Mouse (Mus musculus): ENCODE data around the gene Atp8b4. TPM values are rescaled to one million over a fixed set of nuclear protein-coding genes. Genes with fewer than 3 reads are reported as not detected.
"Not testable (repeated sequence)": the region's sequence is repeated elsewhere in the genome, so short reads cannot be mapped to it uniquely, and the experiment has no call there.

Gene Atp8b4
- polyA plus RNA-seq, 1 experiment from 2014 or later, result 0.17 TPM

GRCm38 (mm10) chr2:126492713-126493112 lies 7.8 kb downstream of the Atp8b4 start:
- Histone ChIP-seq H3K4me1 (replicated peaks) (no peaks in the 10 kb centered on the region), H3K27me3 (ENCODE audit: insufficient read depth, poor library complexity, severe bottlenecking) (no peaks in the 10 kb centered on the region), H3K36me3 (no peaks in the 10 kb centered on the region), H3K27ac (no peak overlapping the region), H3K9me3 (no peaks in the 10 kb centered on the region), H3K4me3 (no peak overlapping the region)
- no peak for DNase-seq (ENCODE audit: low spot score)
- WGBS, result 70% methylated on average over 5 of the region's 5 CpGs

GRCm38 (mm10) chr2:126491446-126491845 lies 9.0 kb downstream of the Atp8b4 start:
- no peak for DNase-seq (ENCODE audit: low spot score)
- Histone ChIP-seq H3K4me3 (no peak overlapping the region), H3K4me1 (replicated peaks) (no peaks in the 10 kb centered on the region), H3K27ac (no peak overlapping the region), H3K27me3 (ENCODE audit: insufficient read depth, poor library complexity, severe bottlenecking) (no peaks in the 10 kb centered on the region), H3K36me3 (no peaks in the 10 kb centered on the region), H3K9me3 (no peaks in the 10 kb centered on the region)
- WGBS, result 89% methylated on average over 4 of the region's 4 CpGs

DNA sequence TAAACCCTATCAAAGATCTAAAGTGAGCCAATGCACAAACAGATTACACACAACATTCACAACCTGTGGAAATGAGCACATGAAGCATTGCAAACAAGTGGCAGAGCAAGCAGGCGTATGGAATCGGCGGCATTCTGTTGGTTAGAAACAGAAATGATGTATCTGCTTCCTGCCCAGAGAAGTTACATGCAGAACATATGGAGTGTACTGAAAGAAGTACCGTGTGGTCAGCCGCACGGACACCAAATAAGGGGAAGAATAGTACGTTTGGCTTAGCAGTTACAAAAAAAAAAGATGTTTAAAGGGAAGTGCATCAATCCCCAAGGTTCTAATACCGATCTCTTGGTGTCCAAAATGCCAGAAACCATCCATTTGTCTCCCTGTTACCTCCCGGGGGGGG lies 9.9 kb downstream of the Atp8b4 start:
- Histone ChIP-seq H3K4me3 (no peak overlapping the region), H3K27ac (no peak overlapping the region)
- WGBS, result 85% methylated on average over 9 of the region's 9 CpGs

DNA sequence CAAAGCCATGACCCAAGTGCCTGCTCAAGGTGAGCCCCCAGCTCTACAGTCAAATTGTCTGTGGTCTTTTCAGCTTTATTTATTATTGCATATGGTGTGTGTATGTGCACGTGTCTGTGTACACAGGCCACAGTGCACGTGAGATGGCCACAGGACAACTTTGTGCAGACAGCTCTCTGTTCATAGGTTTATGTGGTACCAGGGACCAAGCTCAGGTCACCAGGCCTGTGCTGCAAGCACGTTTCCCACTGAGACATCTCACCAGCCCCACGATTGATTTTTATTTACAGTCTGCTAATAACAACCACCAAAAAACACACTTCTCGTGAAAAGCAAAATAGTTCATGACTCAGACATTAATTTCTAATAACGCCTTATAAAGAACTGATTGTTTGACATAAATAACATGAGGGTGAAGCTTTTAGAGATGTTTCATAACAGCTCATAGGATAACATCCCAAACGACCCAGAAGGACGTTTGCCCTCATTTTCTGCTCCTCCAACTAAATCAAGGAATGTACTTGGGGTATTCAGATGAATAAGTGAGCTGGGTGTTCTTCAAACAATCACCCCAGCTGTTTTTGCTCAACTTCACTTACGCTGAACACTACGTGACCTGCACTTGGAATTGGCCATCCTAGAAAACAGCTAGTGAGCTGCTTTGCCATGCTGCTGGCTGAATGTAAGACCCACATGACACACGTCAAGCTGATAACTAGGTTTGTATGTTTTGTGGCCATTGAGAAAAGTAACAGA lies 15.0 kb downstream of the Atp8b4 start:
- H3K4me1 ChIP-seq (replicated peaks), result 0 out of 2 replicates have a peak, but pooled peaks cover 3% of the 10 kb centered on the region
- no peaks in the 10 kb centered on the region for H3K27me3 ChIP-seq (ENCODE audit: insufficient read depth, poor library complexity, severe bottlenecking)
- H3K27ac ChIP-seq, result no peak overlapping the region
- WGBS, result 87% methylated on average over 11 of the region's 11 CpGs
- H3K4me3 ChIP-seq, result no peak overlapping the region
- DNase-seq (ENCODE audit: low spot score), result no peak
- H3K9me3 ChIP-seq, result no peaks in the 10 kb centered on the region
- H3K36me3 ChIP-seq, result no peaks in the 10 kb centered on the region

More for the DNA sequence above, 9.9 kb downstream of the Atp8b4 start:
- no peak for DNase-seq (ENCODE audit: low spot score)
- no peaks in the 10 kb centered on the region for H3K9me3 ChIP-seq
- no peaks in the 10 kb centered on the region for H3K36me3 ChIP-seq
- no peaks in the 10 kb centered on the region for H3K27me3 ChIP-seq (ENCODE audit: insufficient read depth, poor library complexity, severe bottlenecking)
- H3K4me1 ChIP-seq (replicated peaks), result no peaks in the 10 kb centered on the region

- DNase-seq (ENCODE audit: low spot score), result no peak
- Histone ChIP-seq H3K36me3 (no peaks in the 10 kb centered on the region), H3K4me1 (replicated peaks) (0 out of 2 replicates have a peak, but pooled peaks cover 3% of the 10 kb centered on the region)
These were observed 17.1 kb downstream of the Atp8b4 start for GRCm38 (mm10) chr2:126483337-126483736.

DNA sequence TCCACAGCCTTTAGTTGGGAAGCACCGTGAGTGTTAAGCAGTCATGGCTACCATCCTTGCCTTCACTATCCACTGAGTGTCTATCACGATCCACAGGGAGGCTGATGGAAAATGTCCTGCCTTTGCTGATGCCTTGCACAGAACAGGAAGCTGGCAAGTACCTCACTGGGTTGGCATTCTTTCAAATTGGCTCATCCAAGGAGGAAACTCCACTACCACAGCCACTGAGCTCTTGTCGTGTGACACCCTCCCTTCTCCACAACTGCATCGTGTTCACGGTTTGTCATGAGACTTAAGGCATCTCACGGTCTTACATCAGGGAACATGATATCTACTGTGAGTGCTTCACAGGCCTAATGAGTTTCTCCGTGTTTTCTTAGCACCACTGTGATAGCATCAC lies 22.9 kb downstream of the Atp8b4 start:
- Histone ChIP-seq H3K27me3 (ENCODE audit: insufficient read depth, poor library complexity, severe bottlenecking) (no peaks in the 10 kb centered on the region), H3K4me1 (replicated peaks) (0 out of 2 replicates have a peak, but pooled peaks cover 3% of the 10 kb centered on the region), H3K36me3 (no peaks in the 10 kb centered on the region), H3K9me3 (no peaks in the 10 kb centered on the region), H3K27ac (no peak overlapping the region), H3K4me3 (no peak overlapping the region)
- 91% methylated on average over 7 of the region's 7 CpGs for WGBS
- no peak for DNase-seq (ENCODE audit: low spot score)

More at GRCm38 (mm10) chr2:126483337-126483736, 17.1 kb downstream of the Atp8b4 start:
- no peak overlapping the region for H3K4me3 ChIP-seq
- WGBS, result 86% methylated on average over 6 of the region's 6 CpGs
- H3K27ac ChIP-seq, result no peak overlapping the region
- H3K27me3 ChIP-seq (ENCODE audit: insufficient read depth, poor library complexity, severe bottlenecking), result no peaks in the 10 kb centered on the region
- H3K9me3 ChIP-seq, result no peaks in the 10 kb centered on the region

DNA sequence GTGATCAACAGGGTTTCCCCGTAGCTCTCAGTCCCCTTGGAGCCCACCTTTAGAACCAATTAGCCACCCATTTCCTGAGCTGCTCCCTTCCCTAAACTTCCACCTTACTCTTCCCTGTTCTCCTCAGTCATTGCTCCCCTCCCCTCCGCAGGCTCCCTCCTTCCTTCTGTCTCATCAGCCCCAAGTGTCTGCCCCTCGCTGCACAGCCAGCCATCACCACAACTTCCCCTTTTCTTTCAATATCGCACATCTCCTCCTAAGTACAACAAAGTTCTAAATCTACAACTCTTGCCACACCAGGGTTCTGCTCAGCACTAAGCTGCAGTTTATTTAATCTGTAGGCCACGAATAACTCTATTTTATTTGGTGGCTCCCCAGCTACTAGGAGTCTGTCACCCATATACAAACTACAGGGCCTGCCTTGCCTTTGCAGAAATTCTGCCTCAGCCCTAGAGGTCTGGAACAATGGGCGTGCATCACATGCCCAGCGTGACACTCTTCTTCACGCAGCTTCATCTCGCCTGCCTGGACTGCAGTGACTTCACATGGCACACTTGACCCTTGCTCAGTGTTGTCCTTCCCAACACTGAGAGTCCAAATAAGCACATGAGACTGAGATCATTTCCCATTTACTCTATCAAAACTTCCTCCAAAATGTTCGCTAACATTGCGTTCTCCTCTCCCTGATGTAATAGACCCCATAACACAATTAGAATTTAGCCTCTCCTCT lies 24.6 kb downstream of the Atp8b4 start:
- Histone ChIP-seq H3K4me1 (replicated peaks) (no peaks in the 10 kb centered on the region), H3K27ac (no peak overlapping the region), H3K27me3 (ENCODE audit: insufficient read depth, poor library complexity, severe bottlenecking) (no peaks in the 10 kb centered on the region), H3K4me3 (no peak overlapping the region), H3K9me3 (no peaks in the 10 kb centered on the region), H3K36me3 (no peaks in the 10 kb centered on the region)
- DNase-seq (ENCODE audit: low spot score), result no peak
- 88% methylated on average over 11 of the region's 11 CpGs for WGBS

DNA sequence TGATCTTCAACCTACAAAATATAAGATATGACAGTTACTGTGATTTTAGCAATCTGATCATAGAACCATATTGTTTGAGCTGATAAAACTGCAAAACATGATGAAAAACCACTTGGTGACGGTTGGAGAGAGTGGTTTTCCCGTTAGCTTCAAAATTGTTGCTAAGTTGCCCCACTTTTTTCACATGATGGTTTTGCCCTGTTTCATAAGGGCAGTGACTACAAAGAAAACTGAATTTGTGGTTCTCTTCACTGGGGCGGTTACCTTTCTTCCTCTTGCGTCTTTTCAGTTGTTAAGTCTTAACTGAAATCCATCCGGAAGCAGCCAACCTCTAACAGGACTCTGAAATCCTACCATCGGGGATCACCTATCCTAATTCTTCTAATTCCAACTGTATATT lies 26.5 kb downstream of the Atp8b4 start:
- H3K27ac ChIP-seq, result no peak overlapping the region
- H3K9me3 ChIP-seq, result no peaks in the 10 kb centered on the region
- no peaks in the 10 kb centered on the region for H3K4me1 ChIP-seq (replicated peaks)
- WGBS, result 93% methylated on average over 6 of the region's 6 CpGs
- no peak overlapping the region for H3K4me3 ChIP-seq
- H3K27me3 ChIP-seq (ENCODE audit: insufficient read depth, poor library complexity, severe bottlenecking), result no peaks in the 10 kb centered on the region
- DNase-seq (ENCODE audit: low spot score), result no peak
- no peaks in the 10 kb centered on the region for H3K36me3 ChIP-seq

GRCm38 (mm10) chr2:126472836-126473235 lies 27.6 kb downstream of the Atp8b4 start:
- WGBS, result 79% methylated on average over 5 of the region's 5 CpGs
- Histone ChIP-seq H3K27ac (no peak overlapping the region), H3K36me3 (no peaks in the 10 kb centered on the region), H3K4me3 (no peak overlapping the region), H3K4me1 (replicated peaks) (no peaks in the 10 kb centered on the region), H3K9me3 (no peaks in the 10 kb centered on the region), H3K27me3 (ENCODE audit: insufficient read depth, poor library complexity, severe bottlenecking) (no peaks in the 10 kb centered on the region)
- no peak for DNase-seq (ENCODE audit: low spot score)

- Histone ChIP-seq H3K9me3 (no peaks in the 10 kb centered on the region), H3K27ac (no peak overlapping the region), H3K4me1 (replicated peaks) (no peaks in the 10 kb centered on the region), H3K36me3 (no peaks in the 10 kb centered on the region), H3K4me3 (no peak overlapping the region), H3K27me3 (ENCODE audit: insufficient read depth, poor library complexity, severe bottlenecking) (no peaks in the 10 kb centered on the region)
- DNase-seq (ENCODE audit: low spot score), result no peak
- 86% methylated on average over 4 of the region's 4 CpGs for WGBS
These were observed 32.7 kb downstream of the Atp8b4 start for GRCm38 (mm10) chr2:126467790-126468189.

DNA sequence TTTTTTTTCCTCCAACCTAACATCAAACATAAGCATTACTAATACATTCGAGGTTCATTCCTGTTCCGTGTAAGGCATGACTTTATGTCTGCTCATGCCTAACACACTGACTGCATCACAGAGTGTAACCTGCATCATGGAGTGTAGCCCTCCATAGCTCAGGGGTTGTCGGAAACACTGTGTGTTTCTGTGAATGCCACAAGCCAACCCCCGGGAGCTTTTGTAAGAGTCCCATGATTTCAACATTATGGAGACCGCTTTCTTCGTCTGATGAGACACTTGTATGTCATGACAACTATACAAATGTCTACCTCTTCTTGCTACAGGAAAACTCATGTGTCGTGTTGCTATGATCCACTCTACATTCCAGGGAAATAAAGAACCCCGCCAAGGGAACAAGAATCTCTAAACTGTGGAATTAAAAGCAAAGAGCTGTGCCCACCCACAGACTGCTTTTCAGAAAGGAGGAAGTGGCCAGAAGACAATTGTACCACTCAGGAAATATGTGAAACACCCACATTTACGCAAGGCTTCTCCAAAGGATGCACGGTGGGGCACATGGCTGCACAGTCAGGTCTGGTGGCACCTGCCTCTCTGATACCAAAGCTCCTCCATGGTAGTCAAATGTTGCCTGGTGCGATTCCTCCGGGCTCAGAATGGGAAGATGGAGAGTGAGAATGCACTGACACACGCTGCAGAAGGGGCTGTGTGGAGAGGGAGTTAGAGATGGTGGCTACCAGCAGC lies 33.9 kb downstream of the Atp8b4 start:
- H3K4me1 ChIP-seq (replicated peaks), result no peaks in the 10 kb centered on the region
- H3K36me3 ChIP-seq, result no peaks in the 10 kb centered on the region
- DNase-seq (ENCODE audit: low spot score), result no peak
- H3K9me3 ChIP-seq, result no peaks in the 10 kb centered on the region
- 85% methylated on average over 13 of the region's 13 CpGs for WGBS
- H3K4me3 ChIP-seq, result no peak overlapping the region
- no peak overlapping the region for H3K27ac ChIP-seq
- H3K27me3 ChIP-seq (ENCODE audit: insufficient read depth, poor library complexity, severe bottlenecking), result no peaks in the 10 kb centered on the region

DNA sequence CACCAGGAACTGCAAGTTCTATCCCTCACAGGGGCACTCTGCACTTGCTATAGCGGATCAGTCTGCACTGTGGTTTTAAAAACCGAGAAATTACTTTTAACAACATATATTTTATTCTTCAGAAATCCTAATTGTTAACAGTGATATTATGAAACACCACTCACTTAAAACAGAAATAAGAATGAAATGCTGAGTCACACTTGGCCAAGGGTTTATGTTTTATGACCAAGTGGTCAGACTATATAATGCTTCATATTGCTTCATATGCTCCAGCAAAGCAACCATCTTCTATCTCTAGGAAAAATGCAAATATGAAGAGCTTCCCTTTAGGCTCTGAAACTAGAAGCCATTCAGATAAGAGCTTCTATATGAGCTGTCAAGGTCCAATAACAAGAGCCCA lies 41.8 kb downstream of the Atp8b4 start:
- 94% methylated on average over 2 of the region's 2 CpGs for WGBS
- Histone ChIP-seq H3K4me3 (no peak overlapping the region), H3K27me3 (ENCODE audit: insufficient read depth, poor library complexity, severe bottlenecking) (no peaks in the 10 kb centered on the region), H3K9me3 (no peaks in the 10 kb centered on the region), H3K27ac (no peak overlapping the region), H3K4me1 (replicated peaks) (no peaks in the 10 kb centered on the region), H3K36me3 (no peaks in the 10 kb centered on the region)
- no peak for DNase-seq (ENCODE audit: low spot score)

- H3K27me3 ChIP-seq (ENCODE audit: insufficient read depth, poor library complexity, severe bottlenecking); DNase-seq (ENCODE audit: low spot score); H3K36me3 ChIP-seq; H3K4me3 ChIP-seq; H3K9me3 ChIP-seq; H3K4me1 ChIP-seq (replicated peaks); H3K27ac ChIP-seq: not testable (repeated sequence)
- WGBS, result 60% methylated on average over 2 of the region's 2 CpGs
These were observed 42.7 kb downstream of the Atp8b4 start for GRCm38 (mm10) chr2:126457759-126458158.
